Mouse (Mus musculus) common myeloid progenitor, adult 5-6 weeks (primary cell): ENCODE results near the gene Zc3h13. TPM values are rescaled to one million over a fixed set of nuclear protein-coding genes. Genes with fewer than 3 reads are reported as not detected.
A peak's percentile ranks its signal among the peaks of the same experiment; 100 is the strongest.

Experiments
- ATAC-seq: replicated peaks from 2 replicates; pipeline ENCODE4 v1.8.0; 2016; ENCODE audit warnings: low read depth, mild to moderate bottlenecking, moderate TSS enrichment, inconsistent platforms; ENCODE audit not compliant: poor library complexity, severe bottlenecking
- total RNA-seq: library from RNA; stranded (forward); fragments of 200-1000, 187-1606 nt; gene quantifications from 2 replicates; pipeline ENCODE4 v1.2.3, GENCODE M21; 2017

The Zc3h13 gene
- total RNA-seq, 1 experiment from 2014 or later, result 38.4 TPM

DNA sequence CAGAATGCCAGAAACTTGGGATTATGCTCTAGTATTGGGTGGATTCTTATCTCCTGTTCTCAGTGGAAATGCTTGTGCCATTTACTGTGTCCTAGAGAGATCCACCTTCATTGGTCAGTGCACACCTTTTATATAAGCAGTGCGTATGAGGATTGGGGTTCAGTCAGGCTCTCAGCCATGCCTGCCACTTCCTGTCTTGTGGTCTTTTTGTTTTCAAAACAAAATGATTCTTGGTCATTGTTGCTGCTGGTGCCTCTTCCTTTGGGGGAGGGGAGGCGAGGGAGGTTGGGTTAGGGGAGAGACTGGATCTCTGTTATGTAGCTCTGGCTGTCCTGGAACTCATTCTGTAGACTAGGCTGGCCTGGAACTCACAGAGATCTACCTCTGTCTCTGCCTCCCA, 34.6 kb downstream of the Zc3h13 start:
- peak; percentile 52; the same call in 1 of the 2 replicates for ATAC-seq

GRCm38 (mm10) chr14:75320269-75320668, 36.1 kb downstream of the Zc3h13 start:
- ATAC-seq, result peak; percentile 89

- no peak for ATAC-seq
Observed at GRCm38 (mm10) chr14:75323354-75323753, 39.2 kb downstream of the Zc3h13 start.

- ATAC-seq, result 0 out of 2 replicates have a peak, but pooled peaks have one; percentile 8
Observed at GRCm38 (mm10) chr14:75328062-75328461, 43.9 kb downstream of the Zc3h13 start.

DNA sequence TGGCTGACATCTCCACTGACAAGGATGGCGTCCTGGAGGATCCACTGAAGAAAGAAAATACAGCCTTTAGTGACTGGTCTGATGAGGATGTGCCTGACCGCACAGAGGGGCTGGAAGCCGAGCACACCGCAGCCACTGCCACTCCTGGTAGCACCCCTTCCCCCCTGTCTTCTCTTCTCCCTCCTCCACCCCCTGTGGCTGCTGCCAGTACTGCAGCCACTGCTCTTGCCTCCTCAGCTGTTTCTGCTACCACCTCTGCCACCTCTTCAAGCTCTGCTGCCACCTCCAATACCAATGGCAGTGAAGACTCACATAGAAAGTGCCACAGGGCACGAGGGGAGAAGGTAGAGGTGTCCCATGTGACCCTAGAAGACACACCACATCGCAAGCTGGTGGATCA, 46.4 kb downstream of the Zc3h13 start:
- peak; percentile 60 for ATAC-seq

GRCm38 (mm10) chr14:75334321-75334720, 50.1 kb downstream of the Zc3h13 start:
- no peak for ATAC-seq

DNA sequence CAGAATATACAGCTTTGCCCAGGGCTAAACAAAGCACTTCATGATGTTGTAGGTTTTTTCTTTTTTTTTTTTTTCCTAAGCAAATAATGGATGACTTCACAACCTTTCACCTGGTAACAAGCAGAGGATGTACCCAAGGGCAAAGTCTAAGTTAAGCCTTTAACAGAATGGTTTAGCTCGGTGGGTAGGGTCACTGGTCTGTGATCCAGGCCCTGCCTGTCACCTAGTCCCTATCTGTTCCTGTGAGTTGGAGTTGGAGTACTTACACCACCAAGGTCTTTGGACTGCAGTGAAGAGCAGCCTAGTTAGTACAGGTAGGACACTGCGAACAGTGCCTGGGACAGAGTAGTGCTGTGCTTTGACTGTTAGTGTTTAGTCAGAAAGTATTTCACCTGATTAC, 53.7 kb downstream of the Zc3h13 start:
- no peak for ATAC-seq

DNA sequence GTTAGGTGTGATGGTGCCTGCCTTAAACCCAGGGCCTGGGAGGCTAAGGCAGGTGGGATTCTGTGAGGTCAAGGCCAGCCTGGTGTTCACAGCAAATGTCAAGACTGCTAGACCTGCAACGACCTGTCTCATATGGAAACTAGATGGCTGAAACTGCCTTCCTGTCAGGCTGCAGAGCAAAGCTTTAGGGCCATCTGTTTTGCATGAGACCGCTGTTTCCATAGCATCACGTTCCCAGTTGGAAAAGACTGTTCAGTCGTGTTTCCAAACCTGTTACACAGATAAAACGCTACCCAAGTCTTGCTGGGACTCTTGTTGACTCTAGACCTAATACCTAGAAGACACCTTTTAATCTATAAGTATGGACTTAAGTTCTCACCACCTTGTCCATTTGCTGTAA, 61.9 kb downstream of the Zc3h13 start:
- ATAC-seq, result no peak

DNA sequence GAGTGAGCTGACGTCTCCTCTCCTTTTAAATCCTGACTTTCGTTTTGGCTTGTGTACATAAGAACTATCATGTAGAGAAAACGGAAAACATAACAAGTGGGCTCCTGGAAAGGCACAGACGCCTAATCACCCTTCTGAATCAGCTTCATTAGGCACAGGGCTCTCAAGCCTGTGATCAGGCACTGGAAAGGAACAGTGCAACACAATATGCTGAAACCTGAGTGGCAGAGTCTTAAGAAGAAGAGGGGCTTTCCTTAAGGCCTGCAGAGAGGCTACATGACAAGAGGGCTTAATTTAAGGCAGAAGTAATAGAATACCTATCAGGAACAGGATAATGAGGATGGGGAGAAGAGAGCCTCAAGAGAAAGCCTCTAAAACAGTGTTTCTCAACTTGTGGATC, 67.5 kb downstream of the Zc3h13 start:
- ATAC-seq, result no peak

- no peak for ATAC-seq
Observed at GRCm38 (mm10) chr14:75363316-75363715, 79.1 kb downstream of the Zc3h13 start.

DNA sequence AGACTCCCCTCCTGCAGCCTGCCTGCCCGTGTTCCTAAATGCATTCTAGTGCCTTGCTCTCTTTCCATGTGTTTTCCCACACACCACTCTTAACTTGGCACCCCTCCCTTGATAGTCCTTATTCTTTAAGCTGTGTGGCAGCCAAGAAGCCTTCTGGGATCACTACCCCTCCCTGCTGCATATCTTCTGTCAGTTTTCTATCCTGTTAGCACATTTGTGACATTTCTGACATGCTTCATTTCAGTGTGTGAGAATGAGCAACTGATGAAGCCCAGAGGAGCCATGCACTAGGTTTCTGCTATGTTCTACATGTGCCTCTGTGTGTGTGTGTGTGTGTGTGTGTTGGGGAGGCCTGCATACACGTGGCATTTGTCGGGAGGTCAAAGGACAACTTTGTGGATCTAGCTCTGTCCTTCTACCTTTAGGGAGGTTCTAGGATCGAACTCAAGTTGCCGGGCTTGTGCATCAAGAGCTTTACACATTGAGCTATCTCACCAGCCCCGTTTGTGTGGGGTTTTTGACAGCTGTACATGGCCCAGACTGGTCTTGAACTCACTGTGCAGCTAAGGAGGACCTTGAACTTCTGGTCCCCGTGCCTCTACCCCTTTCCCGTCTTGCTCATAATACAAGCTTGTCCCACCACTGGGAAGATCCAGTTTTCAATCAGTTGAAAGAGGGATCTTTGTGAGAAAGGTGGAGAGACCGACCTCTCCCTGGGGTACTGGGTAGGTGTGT, 81.3 kb downstream of the Zc3h13 start:
- ATAC-seq, result no peak

GRCm38 (mm10) chr14:75366741-75367140, 82.6 kb downstream of the Zc3h13 start:
- ATAC-seq, result peak; percentile 77

GRCm38 (mm10) chr14:75367503-75367902, 83.3 kb downstream of the Zc3h13 start:
- no peak for ATAC-seq

- ATAC-seq, result no peak
Observed at GRCm38 (mm10) chr14:75369880-75370279, 85.7 kb downstream of the Zc3h13 start.

DNA sequence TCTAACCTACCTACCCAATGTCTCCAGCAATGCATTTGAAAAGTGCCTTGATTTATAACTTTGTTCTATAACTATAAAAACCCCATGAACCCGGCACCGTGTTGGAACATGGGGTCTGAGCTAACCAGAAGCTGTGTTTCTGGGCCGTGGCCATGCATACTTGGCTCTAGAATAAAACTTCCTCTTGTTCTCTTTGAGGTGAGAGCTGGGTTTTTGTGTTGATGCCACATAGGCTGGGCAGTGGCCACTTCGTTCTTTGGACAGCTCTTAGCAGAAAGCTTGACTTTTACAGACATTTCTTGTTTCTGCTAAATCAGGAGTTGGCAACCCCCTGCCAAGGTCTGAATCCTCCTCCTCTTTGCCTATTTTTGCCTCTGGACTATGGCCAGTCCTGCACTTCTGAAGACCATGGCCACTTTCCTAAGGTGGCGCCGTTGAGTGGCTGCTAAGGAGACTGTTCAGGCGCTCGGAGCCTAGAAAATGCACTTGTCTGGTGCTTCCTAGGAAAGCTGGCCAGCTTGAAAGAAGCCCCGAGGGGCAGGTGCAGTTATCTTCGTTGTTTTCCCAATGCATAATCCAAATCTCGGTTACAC, 90.9 kb downstream of the Zc3h13 start:
- no peak for ATAC-seq

DNA sequence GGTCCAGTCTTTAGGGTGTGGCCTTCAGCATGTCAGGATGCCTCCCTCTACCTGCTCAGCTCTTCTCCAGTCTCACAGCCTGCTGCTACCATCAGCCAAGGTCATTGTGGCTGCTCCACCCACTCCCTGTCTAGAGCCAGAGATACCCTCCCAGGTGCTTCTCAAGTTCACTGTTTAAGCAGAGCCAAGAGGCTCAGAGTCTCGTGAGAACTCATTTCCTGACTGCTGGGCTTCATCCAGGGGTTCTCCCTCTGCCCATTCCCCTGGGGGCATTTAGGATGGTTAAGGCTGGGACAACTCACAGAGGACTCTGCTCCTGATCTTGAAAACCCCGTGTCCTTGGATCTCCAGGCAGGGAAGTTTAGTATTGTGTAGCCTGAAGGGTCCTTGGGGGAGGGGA, 92.1 kb downstream of the Zc3h13 start:
- ATAC-seq, result no peak

DNA sequence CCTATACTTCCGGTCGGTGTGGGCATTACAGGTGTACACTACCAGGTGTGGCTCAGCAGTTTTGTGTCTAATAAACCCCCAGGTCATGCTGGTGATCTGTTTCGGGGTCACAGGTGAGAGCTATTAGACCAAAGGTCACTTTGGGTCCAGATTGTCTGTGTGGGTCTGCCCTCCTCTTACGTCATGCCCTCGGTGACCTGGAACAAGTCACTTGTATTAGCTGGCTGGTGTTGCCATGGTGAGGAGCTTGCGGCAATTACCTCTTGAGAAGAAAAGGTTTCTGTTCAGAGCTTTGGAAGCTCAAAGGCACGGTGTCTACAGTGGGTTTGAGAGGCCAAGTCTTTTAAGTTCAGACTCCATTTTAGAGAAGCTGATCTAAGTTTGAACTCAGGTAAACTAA, 93.4 kb downstream of the Zc3h13 start:
- no peak for ATAC-seq

Other genes with a start within 250 kb of the Zc3h13 start
- gene Lrrc63, start 153.5 kb upstream of the Zc3h13 start, total RNA-seq, result not detected in 2 replicates
- 244 and 283 TPM in 2 replicates for gene Lcp1, start 153.3 kb upstream of the Zc3h13 start, total RNA-seq
- gene Cpb2, start 42.1 kb upstream of the Zc3h13 start, total RNA-seq, result not detected in 2 replicates
- gene Siah3, start 171.6 kb downstream of the Zc3h13 start, total RNA-seq, result 0.09 TPM in 1 of 2 replicates, not detected in the other